Mouse (Mus musculus): ENCODE measurements around the gene Megf9. TPM values are rescaled to one million over a fixed set of nuclear protein-coding genes. Genes with fewer than 3 reads are reported as not detected.

Gene Megf9
- polyA plus RNA-seq, 1 experiment = 1.7 TPM

DNA sequence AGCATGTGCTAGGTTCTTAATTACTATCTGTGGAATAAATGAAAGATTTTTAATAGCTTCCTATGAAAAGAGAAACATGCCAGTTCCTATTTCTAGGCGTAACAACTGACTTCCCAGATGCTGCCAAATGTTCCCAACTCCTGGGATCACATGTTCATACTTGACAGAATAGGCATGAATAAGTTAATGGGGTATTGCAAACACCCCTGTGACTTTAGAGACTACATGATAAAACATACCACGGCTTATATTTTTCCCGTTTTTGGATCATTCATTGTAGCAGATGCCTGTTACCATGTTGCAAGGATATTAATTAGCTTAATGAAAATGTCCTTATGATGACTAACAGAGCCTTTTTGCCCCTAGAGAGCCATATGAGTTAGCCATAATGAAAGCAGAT is 88.0 kb downstream of the Megf9 start:
- H3K27me3 ChIP-seq (ENCODE audit: control insufficient read depth, insufficient read depth, insufficient read length) = no peaks in the 10 kb centered on the region
- H3K79me2 ChIP-seq (ENCODE audit: control insufficient read depth, insufficient read depth) = no peaks in the 10 kb centered on the region
- TF ChIP-seq MYOD1 (IDR thresholded peaks at IDR 0.05; ENCODE audit: control insufficient read depth, insufficient read length, low read depth) (no peak), FOSL1 (IDR thresholded peaks at IDR 0.05; ENCODE audit: insufficient read depth, low read length, poor library complexity, severe bottlenecking) (no peak), CEBPB (IDR thresholded peaks at IDR 0.05; ENCODE audit: low read depth) (no peak), USF1 (IDR thresholded peaks at IDR 0.05; ENCODE audit: low read depth) (no peak), CTCF (IDR thresholded peaks at IDR 0.05; ENCODE audit: control insufficient read depth, insufficient read depth, insufficient read length) (no peak), MAX (IDR thresholded peaks at IDR 0.05) (no peak), MYOG (IDR thresholded peaks at IDR 0.05; ENCODE audit: control insufficient read depth, extremely low read depth, insufficient read length) (no peak)
- H3K4me3 ChIP-seq (ENCODE audit: insufficient read depth, poor library complexity, severe bottlenecking) = no peak overlapping the region
- no peaks in the 10 kb centered on the region for H3K79me3 ChIP-seq (ENCODE audit: low read depth)
- H3ac ChIP-seq (ENCODE audit: control insufficient read depth, insufficient read length, low read depth) = no peak overlapping the region
- H3K36me3 ChIP-seq (ENCODE audit: control insufficient read depth, insufficient read depth) = no peaks in the 10 kb centered on the region

DNA sequence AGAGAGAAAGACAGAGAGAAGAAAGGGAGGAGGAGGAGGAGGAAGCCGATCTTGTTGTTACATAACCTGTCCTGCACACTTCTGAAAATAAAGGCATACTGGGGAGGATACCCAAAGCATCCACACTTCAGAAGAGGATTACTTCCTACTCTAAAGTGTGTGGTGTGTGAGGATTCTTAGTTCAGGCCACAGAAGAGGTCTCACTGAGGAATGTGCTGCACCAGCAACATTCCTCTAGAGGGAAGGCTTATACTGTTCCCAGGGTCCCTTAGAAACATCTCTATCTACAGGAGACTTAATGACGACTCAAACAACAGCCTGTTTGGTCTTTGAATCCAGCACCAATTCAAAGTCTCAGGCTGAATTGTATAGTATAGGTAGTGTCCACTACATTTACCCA is 114.6 kb downstream of the Megf9 start:
- Histone ChIP-seq H3K79me3 (ENCODE audit: low read depth) (no peaks in the 10 kb centered on the region), H3K27me3 (ENCODE audit: control insufficient read depth, insufficient read depth, insufficient read length) (no peaks in the 10 kb centered on the region), H3K79me2 (ENCODE audit: control insufficient read depth, insufficient read depth) (no peaks in the 10 kb centered on the region), H3ac (ENCODE audit: control insufficient read depth, insufficient read length, low read depth) (no peak overlapping the region), H3K4me3 (ENCODE audit: insufficient read depth, poor library complexity, severe bottlenecking) (no peak overlapping the region), H3K36me3 (ENCODE audit: control insufficient read depth, insufficient read depth) (no peaks in the 10 kb centered on the region)
- TF ChIP-seq MYOG (IDR thresholded peaks at IDR 0.05; ENCODE audit: control insufficient read depth, extremely low read depth, insufficient read length) = no peak
- TF ChIP-seq CTCF (IDR thresholded peaks at IDR 0.05; ENCODE audit: control insufficient read depth, insufficient read depth, insufficient read length) = no peak
- TF ChIP-seq USF1 (IDR thresholded peaks at IDR 0.05; ENCODE audit: low read depth) = no peak
- no peak for TF ChIP-seq MYOD1 (IDR thresholded peaks at IDR 0.05; ENCODE audit: control insufficient read depth, insufficient read length, low read depth)
- TF ChIP-seq FOSL1 (IDR thresholded peaks at IDR 0.05; ENCODE audit: insufficient read depth, low read length, poor library complexity, severe bottlenecking) = no peak
- TF ChIP-seq CEBPB (IDR thresholded peaks at IDR 0.05; ENCODE audit: low read depth) = no peak
- no peak for TF ChIP-seq MAX (IDR thresholded peaks at IDR 0.05)

DNA sequence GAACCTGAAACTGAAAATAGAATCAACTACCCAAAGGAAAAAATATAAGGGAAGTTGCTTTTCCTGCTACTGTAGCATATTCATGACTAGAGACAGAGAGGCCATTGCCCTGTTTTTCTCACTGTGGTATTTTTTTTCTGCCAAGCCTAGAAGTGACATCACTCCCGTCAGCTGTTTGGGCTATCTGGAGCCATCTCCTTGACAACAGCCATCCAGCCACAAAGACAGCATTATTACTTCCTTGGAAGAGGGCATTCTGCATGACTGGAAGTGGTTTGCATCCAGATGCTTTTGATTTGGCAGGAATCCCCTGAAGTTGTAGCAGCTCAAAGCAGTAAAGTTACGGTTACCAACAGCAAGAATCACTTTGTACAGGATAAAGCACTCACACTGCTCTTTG is 122.7 kb downstream of the Megf9 start:
- H3K4me3 ChIP-seq (ENCODE audit: insufficient read depth, poor library complexity, severe bottlenecking) = no peak overlapping the region
- TF ChIP-seq MYOG (IDR thresholded peaks at IDR 0.05; ENCODE audit: control insufficient read depth, extremely low read depth, insufficient read length) = no peak
- no peak for TF ChIP-seq CTCF (IDR thresholded peaks at IDR 0.05; ENCODE audit: control insufficient read depth, insufficient read depth, insufficient read length)
- no peak for TF ChIP-seq USF1 (IDR thresholded peaks at IDR 0.05; ENCODE audit: low read depth)
- TF ChIP-seq MYOD1 (IDR thresholded peaks at IDR 0.05; ENCODE audit: control insufficient read depth, insufficient read length, low read depth) = peak; percentile 36
- TF ChIP-seq MAX (IDR thresholded peaks at IDR 0.05) = no peak

DNA sequence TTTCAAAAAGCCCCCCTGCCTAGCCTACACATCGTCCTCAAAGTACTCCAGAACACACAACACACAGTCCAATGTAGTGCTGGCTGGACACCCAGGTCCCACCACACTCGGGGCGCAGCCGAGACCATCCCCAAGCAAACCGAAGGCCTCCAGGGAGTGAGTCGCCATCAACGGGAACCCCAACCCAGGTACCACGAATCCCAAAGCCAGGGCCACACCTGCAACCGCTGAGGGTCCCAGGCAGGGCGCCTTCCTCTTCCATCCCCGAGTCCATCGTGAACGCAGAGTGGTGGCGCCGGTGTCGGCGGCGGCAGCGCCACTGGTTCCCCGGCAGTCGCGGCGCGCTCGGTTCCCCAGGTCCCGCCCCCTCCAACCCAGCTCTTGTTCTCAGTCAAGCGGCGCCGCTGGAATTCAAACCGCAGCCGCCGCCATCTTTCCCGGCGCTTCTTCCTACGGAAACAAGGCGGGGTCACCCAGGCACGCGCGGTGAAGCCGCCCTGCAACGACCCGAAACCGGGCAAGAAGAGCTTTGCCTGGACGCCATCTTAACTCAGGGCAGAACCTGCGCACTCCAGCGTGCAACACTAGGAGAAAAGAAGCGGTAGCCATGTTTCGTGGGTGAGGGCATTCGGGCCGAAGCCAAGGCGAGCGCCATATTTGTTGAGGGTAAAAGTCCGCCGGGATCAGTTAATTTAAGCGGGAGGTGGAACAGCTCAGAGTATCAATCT is 124.6 kb downstream of the Megf9 start, which contains the start of gene Cdk5rap2:
TSS of gene Cdk5rap2 (minus strand) at position 450 of the 728 bp plus-strand sequence.
- Histone ChIP-seq H3K79me2 (ENCODE audit: control insufficient read depth, insufficient read depth) (peaks cover 50% of the 10 kb centered on the region), H3K79me3 (ENCODE audit: low read depth) (peaks cover 25% of the 10 kb centered on the region), H3K4me3 (ENCODE audit: insufficient read depth, poor library complexity, severe bottlenecking) (peak within 1 kb of the TSS; percentile 81), H3ac (ENCODE audit: control insufficient read depth, insufficient read length, low read depth) (peak within 1 kb of the TSS; percentile 90), H3K36me3 (ENCODE audit: control insufficient read depth, insufficient read depth) (peaks cover 4% of the 10 kb centered on the region), H3K27me3 (ENCODE audit: control insufficient read depth, insufficient read depth, insufficient read length) (no peaks in the 10 kb centered on the region)
- TF ChIP-seq MYOG (IDR thresholded peaks at IDR 0.05; ENCODE audit: control insufficient read depth, extremely low read depth, insufficient read length) (no peak), MAX (IDR thresholded peaks at IDR 0.05) (no peak), CEBPB (IDR thresholded peaks at IDR 0.05; ENCODE audit: low read depth) (no peak), CTCF (IDR thresholded peaks at IDR 0.05; ENCODE audit: control insufficient read depth, insufficient read depth, insufficient read length) (no peak), USF1 (IDR thresholded peaks at IDR 0.05; ENCODE audit: low read depth) (no peak), MYOD1 (IDR thresholded peaks at IDR 0.05; ENCODE audit: control insufficient read depth, insufficient read length, low read depth) (no peak), FOSL1 (IDR thresholded peaks at IDR 0.05; ENCODE audit: insufficient read depth, low read length, poor library complexity, severe bottlenecking) (no peak)

More for the DNA sequence above, 122.7 kb downstream of the Megf9 start:
- Histone ChIP-seq H3K79me3 (ENCODE audit: low read depth) (peaks cover 20% of the 10 kb centered on the region), H3K27me3 (ENCODE audit: control insufficient read depth, insufficient read depth, insufficient read length) (no peaks in the 10 kb centered on the region), H3ac (ENCODE audit: control insufficient read depth, insufficient read length, low read depth) (no peak overlapping the region), H3K79me2 (ENCODE audit: control insufficient read depth, insufficient read depth) (peaks cover 30% of the 10 kb centered on the region), H3K36me3 (ENCODE audit: control insufficient read depth, insufficient read depth) (no peaks in the 10 kb centered on the region)

DNA sequence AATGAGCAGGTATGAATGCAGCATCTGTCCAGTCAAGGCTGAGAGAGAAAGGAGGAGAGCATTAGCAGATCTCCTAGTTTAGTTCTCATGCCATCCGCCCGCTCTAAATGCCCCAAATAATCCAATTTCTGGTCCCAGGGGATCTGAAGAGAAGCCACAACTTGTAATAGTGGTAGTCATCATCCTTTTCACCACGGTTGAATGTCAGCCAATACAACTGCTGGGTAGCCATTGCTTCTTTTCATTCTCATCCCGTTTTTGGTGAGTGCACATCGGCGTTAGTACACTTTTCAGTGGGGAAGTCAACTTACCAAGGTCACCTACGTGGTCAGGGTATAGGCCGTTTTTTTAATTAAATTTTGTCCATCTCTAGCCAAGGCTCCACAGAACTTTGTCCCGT is 125.3 kb downstream of the Megf9 start:
- Histone ChIP-seq H3ac (ENCODE audit: control insufficient read depth, insufficient read length, low read depth) (no peak overlapping the region), H3K27me3 (ENCODE audit: control insufficient read depth, insufficient read depth, insufficient read length) (no peaks in the 10 kb centered on the region), H3K79me2 (ENCODE audit: control insufficient read depth, insufficient read depth) (peaks cover 57% of the 10 kb centered on the region), H3K36me3 (ENCODE audit: control insufficient read depth, insufficient read depth) (peaks cover 4% of the 10 kb centered on the region), H3K79me3 (ENCODE audit: low read depth) (peaks cover 31% of the 10 kb centered on the region), H3K4me3 (ENCODE audit: insufficient read depth, poor library complexity, severe bottlenecking) (peak overlapping the region; percentile 81)
- no peak for TF ChIP-seq MYOG (IDR thresholded peaks at IDR 0.05; ENCODE audit: control insufficient read depth, extremely low read depth, insufficient read length)
- no peak for TF ChIP-seq MAX (IDR thresholded peaks at IDR 0.05)
- TF ChIP-seq MYOD1 (IDR thresholded peaks at IDR 0.05; ENCODE audit: control insufficient read depth, insufficient read length, low read depth) = no peak
- no peak for TF ChIP-seq CTCF (IDR thresholded peaks at IDR 0.05; ENCODE audit: control insufficient read depth, insufficient read depth, insufficient read length)
- no peak for TF ChIP-seq CEBPB (IDR thresholded peaks at IDR 0.05; ENCODE audit: low read depth)
- no peak for TF ChIP-seq FOSL1 (IDR thresholded peaks at IDR 0.05; ENCODE audit: insufficient read depth, low read length, poor library complexity, severe bottlenecking)
- TF ChIP-seq USF1 (IDR thresholded peaks at IDR 0.05; ENCODE audit: low read depth) = no peak

Data from C2C12 (cell line).